Mouse (Mus musculus): ENCODE measurements around the gene Acsm4.
A peak's percentile ranks its signal among the peaks of the same experiment; 100 is the strongest.
"Not testable (repeated sequence)": the region's sequence is repeated elsewhere in the genome, so short reads cannot be mapped to it uniquely, and the experiment has no call there.

Acsm4 gene

DNA sequence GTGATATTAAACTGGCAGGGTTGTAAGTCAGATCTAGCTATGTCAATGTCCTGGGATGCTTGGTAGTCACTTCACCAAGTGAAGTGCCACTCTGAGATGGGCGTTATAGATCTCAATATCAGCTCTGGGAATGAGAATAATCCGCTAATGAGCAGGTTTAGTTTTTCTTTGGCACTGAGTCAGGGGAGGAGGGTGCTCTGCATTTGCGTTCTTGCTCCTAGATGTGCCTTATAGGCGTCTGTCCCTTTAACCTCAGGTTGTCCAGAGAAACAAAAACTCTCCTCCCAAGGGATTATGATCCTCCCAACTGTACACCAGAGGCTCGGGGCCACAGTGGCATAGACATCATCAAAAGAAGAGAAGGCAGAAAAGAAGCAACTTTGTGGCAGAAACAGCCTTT lies at the start of gene Acsm4:
Gene Acsm4, plus strand, starts transcription at position 301 of the 400 bp plus-strand sequence.
- DNase-seq (ENCODE audit: low read depth): no peak

DNA sequence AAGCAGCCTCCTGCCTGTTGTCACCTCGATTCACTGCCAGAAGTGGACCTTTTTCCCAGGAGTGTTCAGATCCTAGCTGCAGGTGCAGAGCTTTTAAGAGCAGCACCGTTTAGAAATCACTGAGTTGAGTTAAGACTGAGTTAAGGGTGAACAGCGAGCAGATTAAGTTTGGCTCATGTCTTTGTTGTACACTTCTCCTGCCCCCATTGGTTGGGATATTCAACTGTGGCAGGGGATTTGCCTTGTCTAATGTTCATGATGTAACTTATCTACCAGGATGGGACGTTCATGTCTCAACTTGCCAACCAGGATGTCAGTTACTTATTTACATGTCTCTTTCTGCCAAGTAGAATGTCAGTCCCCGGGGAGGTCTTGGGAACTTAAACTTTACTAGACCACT lies 47.5 kb upstream of the Acsm4 start:
- no peak for DNase-seq (ENCODE audit: low read depth)

DNA sequence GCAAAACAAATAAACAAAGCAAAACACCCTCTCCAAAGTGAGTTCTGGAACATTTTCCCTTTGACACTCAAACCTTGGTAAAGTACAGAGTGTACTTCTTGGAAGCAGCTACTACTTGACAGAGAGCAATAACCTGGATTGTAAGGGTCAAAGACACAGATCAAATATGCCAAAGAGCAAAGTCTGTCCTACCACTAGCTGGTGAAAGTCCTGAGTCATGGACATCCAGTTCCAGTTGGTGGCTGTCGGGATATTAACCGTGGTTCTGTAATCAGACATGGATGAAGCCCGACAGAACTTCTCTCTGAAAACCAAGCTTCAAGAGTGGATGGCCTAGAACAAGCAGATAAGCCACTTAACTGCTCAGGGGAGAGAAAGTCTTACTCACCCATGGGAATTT lies 21.9 kb upstream of the Acsm4 start:
- DNase-seq (ENCODE audit: low read depth): no peak

DNA sequence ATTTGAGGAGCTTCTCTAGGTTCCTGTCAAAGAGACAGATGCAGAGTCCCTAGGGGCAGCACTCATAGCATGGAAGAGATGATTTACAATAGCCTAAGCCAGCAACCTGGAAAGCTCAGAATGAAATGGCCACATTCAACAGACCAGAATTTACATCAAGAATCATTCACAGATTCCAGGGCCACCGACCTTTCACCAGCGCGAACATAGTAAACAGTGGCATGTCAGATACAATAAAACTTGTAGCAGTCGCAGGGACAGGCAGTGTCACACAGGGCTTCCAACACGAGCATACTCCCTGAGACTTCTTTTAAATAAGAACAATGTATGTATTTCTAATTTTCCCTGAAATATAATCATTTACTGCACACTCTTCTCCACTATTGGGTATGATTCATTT lies 19.4 kb upstream of the Acsm4 start:
- no peak for DNase-seq (ENCODE audit: low read depth)

DNA sequence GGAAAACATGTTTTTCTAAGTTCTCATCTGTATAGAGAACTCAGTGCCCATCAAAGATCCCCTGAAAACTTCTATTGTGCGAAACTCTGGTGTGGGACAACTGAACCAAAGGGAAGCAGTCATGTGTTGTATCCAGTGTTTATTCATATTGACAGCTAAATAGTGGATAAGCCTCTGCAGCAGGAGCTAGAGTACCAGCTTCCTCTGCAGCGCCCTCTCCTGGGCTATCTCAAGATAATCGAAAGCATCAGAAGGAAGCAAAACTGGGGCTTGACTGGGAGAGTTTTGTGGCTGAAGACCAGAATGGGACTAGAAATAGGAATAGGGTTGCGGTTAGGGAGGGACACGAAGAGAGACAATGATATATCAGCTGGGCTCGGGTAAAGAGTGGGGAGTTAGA lies 18.9 kb upstream of the Acsm4 start:
- no peak for DNase-seq (ENCODE audit: low read depth)

DNA sequence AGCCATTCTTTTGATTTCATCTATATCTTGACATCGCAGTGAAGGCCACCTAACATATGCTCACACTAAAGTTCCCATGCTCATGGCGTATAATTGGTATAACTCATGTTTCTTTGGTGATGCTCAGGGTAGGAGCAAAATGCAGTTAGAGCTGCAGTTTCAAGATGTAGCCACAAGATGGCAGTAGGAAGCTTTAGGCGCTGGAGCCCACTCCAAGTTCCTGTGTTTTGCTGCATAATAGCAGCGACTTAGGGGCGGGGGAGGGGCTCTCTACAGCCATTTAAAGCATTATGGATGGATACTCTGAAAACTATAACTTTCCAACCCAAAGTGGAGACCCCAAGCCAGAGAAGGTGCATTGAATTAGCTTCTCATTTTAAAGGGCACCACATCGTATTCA lies 16.4 kb upstream of the Acsm4 start:
- DNase-seq (ENCODE audit: low read depth): no peak

DNA sequence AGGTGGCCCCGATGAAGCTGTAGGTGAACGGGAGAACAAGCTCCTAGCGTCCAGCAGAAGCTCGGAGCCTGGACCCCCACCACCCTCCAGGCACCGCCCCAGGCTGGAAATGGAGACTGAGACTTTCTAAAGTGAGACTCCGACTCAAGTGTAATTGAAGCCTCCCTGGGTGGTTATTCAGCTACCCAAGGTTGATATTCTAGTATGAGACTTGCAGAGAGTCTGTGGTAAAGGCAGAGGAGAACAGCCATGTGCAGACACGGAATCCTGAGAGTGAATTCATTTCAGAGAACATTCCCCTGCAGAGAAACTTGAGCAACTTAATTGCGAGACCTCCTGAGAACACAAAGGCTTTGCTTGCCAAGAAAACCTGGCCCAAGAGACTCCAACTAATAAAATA lies 9.7 kb upstream of the Acsm4 start:
- DNase-seq (ENCODE audit: low read depth): no peak

DNA sequence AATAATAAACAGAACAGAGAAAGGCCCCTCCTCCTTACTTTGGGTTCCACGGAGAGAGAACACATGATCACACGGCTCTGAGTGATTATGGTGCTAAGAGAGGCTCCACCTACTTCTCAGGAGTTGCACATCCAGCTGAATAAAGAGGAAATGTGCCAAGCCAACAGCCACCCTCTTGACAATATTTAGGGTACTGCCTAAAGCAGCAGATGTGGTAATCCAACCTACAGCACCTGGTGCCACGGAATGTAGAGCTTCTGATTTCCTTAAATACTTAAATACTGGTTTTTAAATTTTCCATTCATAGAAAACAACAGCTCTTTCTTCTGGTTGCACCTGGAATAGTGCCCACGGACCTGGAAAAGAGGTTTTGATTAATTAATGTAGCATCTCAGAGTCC lies 7.1 kb upstream of the Acsm4 start:
- DNase-seq (ENCODE audit: low read depth): no peak

DNA sequence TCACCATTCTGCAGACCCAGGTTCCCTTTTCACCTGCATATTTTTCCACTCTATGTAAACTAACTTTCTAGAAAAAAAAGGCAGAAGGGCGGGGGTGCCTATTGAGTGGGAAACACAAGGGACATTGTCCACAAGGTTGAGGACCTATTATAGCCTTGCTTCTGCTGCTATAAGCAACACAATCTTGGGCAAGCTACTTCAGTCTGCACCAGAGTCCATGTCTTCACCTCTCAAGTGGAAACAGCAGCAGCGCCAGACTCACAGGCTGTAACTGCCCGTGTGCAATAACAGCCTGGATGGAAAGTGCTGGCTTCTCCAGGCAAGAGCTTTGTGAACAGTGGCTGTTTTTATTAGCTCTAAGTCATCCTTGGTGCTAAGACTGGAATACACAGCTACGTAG lies 2.5 kb downstream of the Acsm4 start:
- DNase-seq (ENCODE audit: low read depth): no peak

DNA sequence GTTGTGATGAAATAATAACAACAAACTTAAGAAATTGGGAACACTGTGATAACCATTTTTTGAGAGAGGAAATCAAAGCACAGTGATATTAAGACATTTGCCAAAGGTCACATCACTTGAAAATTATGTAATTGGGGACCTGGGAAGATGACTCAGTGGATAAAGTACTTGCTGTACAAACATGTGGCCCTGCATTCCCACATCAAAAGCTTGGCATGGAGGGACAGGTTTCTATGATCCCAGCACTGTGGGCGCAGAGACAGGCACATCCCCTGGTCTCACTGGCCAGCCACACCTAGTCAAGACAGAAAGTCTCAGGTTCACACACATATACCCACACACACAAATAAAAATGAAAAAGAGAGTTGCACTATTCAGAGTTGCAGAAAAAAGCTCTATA lies 5.1 kb downstream of the Acsm4 start:
- DNase-seq (ENCODE audit: low read depth): no peak

DNA sequence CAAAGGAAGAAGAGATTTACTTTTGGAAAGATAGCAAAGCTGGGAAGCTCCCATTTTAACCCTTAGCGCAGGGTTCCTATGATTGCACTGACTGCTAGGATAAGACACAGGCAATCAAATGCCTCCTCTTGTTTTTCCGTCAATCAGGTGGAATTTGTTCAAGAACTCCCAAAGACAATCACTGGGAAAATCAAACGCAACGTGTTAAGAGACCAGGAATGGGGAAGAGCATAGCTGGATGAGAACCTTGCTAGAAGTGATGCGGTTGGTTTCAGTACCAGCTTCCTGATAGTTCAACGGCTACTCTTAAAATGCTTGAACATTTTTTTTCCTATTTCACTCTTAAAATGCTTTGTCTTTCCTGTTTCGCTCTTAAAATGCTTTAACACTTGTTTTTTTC lies 24.3 kb downstream of the Acsm4 start:
- no peak for DNase-seq (ENCODE audit: low read depth)

DNA sequence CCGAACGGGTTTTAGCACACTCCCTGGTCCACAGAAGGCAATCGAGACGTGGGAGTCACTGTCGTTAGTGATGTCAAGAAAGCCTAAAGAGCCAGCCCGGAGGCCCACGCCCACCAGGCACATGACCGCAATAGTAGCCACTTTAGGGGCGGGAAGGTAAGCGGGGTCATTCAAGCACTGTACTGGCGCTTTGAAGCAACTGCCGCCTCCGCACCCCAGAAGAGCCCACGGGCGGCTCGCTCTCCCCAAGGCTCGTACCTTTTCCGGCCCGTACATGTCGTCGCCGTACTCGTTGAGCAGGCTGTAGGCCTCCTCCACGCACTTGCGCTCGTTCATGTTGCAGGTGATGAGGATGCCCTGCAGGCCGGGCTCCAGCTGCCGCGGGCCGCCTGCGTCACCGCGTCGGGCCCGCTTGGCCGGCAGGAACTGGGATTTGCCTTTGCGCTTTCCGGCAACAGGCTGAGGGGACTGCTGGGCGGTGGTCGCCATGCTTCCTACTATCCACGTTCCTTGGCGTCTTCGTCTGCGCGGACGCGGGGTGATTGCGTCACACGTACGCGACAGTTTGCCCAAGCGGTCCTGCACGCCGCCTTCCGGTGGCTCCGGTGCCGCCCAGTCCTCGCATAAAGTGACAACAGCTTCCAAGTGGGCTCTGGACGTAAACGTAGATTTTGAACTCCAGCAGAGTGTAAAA lies 30.6 kb downstream of the Acsm4 start, which contains the start of gene Thumpd1:
Gene Thumpd1, minus strand, starts transcription at position 546 of the 694 bp plus-strand sequence.
- peak; percentile 85 for DNase-seq (ENCODE audit: low read depth)

DNA sequence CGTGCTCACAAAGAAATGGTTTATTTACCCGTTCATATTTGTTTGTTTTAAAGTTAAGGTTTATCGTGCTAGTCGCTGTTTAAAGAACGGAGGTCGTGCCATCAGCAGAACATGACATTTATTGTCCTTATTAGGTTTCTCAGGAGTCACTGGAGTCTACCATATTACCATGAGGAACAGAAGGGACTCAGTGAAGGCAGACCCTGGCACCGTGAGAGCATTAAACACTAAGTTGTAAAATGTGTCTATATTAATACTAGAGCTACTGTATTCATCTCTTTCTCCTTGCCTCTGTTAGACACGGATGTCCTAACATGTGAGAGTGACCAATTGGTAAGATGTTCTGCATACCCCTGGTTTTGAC lies 31.1 kb downstream of the Acsm4 start:
- DNase-seq (ENCODE audit: low read depth): no peak

DNA sequence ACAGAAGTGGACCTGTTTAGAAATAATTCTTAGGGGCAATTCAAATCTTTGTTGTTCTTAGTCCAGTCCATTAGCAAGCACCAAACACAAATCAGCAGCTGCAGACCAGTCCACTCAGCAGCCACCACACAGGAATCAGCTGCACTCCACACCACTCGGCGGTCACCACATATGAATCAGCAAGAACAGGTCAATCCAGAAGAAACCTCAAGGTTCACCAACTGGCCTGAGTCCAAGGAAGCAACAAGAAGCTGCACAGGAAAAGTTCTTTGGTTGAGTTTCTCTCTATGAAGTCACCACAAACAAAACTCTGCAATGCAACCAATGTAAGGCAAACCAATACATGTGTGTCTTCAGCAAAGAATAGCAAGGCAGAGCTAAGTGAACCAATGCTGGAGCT lies 37.8 kb downstream of the Acsm4 start:
- no peak for DNase-seq (ENCODE audit: low read depth)

DNA sequence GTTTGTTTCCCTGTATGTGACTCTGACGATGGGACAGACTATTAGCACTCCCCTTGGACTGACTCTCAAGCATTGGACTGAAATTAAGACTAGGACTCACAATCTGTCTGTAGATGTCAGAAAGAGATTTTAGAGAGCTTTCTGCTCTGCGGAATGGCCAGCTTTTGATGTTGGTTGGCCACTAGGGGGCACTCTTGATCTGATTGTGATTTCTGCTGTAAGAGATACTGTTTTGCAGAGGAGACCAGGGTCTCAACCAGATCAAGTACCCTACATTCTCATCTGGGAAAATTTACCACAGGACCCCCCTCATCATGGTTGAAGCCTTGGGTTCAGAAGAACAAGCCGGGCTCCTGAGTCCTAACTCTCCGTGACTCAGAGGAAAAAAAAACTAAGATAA lies 41.4 kb downstream of the Acsm4 start:
- DNase-seq (ENCODE audit: low read depth): peak; percentile 13

DNA sequence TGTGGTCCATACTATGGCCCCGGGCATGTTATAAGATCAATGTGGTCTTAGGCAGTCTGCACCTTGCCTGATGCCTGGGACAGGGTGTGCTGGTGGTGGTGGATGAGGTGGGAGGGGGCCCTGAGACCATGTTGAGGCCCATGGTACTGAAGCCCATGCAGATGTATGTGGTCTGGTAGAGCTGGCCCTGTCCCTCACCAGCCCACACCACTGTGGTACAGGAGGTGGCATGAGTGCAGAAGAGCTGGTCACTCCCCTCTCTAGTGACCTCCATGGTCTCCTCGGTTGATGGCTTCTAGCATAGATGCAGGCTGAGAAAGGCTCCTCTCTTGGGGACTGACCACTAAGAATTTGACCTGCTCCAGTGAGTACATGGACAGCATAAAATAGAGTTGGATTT lies 49.1 kb downstream of the Acsm4 start:
- DNase-seq (ENCODE audit: low read depth): no peak

DNA sequence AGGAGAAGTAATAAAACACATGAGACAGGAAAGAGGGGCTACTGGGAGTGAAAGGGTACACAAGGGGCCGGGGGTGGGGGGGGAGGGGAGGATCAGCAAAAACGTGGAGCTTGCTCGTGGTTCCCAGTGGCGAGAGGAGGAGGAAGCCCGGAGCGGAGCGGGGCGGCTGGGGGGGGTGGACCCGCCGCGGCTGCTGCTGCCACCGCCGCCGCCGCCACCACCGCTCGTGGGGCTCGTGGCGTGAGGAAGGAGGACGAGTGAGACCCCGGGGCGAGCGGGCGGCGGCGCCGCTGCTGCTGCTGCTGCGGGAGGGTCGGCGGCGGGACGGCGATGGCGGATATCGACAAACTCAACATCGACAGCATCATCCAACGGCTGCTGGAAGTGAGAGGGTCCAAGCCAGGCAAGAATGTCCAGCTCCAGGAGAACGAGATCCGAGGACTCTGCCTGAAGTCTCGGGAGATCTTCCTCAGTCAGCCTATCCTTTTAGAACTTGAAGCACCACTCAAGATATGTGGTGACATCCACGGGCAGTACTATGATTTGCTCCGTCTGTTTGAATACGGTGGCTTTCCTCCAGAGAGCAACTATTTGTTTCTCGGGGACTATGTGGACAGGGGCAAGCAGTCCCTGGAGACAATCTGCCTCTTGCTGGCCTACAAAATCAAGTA lies 50.1 kb downstream of the Acsm4 start:
- not testable (repeated sequence) for DNase-seq (ENCODE audit: low read depth)

DNA sequence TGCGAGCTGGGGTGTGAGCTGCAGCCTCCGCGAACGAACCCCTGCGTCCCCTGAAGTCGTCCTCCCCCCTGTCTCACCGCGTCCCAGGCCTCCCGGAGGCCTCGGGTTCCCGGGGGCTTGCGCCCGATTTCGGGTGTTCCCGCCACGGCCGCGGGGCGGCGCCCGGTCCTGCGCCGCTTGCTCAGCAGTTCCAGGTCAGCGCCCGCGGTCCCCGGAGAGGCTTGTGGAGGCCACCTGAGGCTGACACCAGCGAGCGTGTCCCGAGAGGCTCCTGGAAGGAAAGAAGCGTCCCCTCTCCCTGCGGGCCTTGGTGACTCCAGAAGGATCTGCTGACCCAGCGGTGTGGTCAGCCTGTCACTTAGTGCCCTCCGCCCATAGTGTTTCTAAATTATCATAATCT lies 54.5 kb downstream of the Acsm4 start:
- DNase-seq (ENCODE audit: low read depth): peak; percentile 31

DNA sequence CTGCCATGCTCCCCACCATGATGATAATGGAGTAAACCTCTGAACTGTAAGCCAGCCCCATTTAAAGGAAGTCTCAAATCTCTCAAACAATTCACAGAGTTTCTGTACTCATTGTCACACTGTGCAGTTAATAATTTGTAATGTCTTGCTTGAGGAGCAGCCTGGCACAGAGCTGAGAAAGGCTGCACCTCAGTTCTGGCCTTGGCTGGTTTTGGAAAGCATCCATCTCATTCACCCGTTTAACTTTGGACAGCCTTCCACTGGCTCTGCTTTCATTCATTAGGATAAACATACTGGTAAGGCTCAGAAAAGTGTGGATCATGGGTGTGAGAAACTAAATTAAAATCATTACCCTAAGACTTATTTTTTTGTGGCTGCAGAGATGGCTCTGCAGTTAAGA lies 56.0 kb downstream of the Acsm4 start:
- DNase-seq (ENCODE audit: low read depth): no peak

DNA sequence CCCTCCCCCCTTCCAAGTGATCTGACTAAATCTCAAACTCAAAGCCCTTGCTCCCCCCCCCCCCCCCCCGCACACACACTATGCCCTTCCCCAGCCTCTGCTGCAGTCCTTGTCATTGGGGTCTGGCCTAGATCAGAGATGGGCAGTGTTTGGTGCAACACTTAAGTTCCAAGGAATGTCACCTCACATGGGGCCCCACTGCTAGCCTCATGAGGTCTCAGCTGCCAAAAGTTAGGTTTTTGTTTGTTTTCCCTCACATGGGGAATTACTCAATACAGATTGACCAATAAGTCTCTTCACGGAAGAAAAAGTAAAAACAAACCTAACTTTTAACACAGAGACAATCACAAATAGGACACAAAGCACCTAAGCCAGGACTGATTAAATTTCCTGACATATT lies 58.9 kb downstream of the Acsm4 start:
- DNase-seq (ENCODE audit: low read depth): no peak

DNA sequence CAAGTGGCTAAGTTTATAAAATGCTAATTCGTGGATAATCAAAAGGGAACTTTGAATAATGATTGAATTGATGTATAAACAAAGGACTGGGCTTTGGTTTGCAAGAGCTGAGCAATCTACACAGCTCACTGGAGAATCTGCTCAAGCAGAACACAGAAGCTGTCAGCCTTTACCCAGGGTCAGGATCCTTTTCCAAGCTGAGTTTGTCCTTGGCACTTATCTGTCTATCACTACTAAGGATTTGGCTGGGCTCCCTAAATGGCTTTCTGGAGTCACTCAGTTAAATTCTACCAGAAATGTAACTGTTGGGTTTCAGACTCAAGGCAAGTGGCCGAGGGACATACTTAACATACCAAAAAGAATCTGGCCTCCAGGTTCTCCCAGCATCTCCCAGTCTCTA lies 60.1 kb downstream of the Acsm4 start:
- no peak for DNase-seq (ENCODE audit: low read depth)

DNA sequence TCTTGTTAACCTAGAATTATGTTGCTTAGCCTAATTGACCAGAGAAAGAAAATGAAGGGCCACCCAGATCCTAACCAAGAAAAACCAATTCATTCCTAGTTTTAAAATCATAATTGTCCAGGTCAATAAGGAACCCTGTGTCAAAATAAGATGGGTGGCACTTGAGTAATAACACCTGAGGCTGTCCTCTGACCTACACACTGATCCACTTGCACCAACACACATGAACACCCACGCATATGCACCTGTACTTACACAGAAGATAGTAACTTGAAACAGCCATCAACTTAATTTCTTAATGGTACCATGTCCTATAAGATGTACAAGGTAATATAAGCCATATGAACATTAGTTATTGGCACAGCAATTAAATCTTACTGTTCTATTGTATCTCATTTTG lies 63.9 kb downstream of the Acsm4 start:
- no peak for DNase-seq (ENCODE audit: low read depth)

DNA sequence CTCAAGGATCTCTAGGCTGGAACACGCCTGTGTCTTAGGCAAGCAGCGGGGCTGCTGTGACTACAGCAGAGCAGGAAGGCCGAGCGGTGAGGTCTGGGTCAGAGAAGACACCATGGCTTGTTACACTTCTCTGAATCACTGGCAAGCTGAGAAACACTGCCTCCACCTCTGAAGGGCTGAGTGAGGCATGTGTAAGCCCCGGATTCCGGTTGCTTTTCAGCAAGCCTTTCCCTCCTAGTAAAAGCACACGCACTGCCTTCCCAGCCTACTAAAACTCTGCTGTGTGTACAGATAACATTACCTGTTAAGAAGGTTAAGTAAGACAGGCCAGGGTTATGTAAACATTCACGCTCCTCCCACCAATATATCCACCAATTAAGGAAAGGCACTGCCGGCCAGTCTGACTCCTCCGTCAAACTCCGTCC lies 70.7 kb downstream of the Acsm4 start, which contains the start of gene Acsm3:
Gene Acsm3, plus strand, starts transcription at position 397 of the 425 bp plus-strand sequence.
- no peak for DNase-seq (ENCODE audit: low read depth)

DNA sequence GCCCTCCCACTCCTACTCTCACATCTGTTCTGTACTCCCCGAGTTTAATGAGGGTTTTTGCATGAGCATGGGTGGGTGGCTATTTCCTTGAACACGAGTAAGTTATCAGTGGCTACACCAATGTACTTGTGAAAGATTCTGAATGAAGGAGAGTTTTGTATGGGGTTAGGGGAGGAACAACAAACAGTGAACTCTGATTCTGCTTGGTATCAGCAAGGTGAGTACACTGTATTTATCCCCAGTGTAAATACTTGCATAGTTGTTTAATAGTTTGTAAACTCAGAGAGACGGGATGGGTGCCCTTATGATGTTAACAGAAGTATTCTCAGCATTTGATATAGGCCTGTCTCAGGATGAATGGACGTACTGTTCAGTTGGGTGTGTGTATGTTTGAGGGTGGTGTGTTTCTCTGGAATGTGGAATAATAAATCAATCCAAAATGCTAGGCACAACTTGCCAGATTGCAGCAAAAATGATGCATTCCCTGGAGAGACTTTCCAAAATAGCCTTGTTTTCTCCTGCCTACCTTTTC lies 72.4 kb downstream of the Acsm4 start:
- no peak for DNase-seq (ENCODE audit: low read depth)

Measured in c-Kit-positive CD71-negative TER-119-negative erythroid progenitor cells, embryonic 14.5 days (primary cell).